Mouse (Mus musculus) liver (tissue): ENCODE measurements around the gene Elp1.

Source experiments
- DNase-seq: peaks from one replicate; pipeline ENCODE4 v3.0.0-alpha.2; 2020; ENCODE audit warnings: mixed read lengths

Gene Elp1

GRCm38 (mm10) chr4:56801907-56802668 lies at the start of gene Elp1, which contains the start of gene Fam206a:
Gene Elp1 (minus strand): TSS chr4:56802331.
Gene Fam206a (plus strand): TSS chr4:56802345.
- DNase-seq: peak; percentile 90

- DNase-seq: peak; percentile 23
Observed at GRCm38 (mm10) chr4:56850724-56851123, 48.6 kb upstream of the Elp1 start.

- no peak for DNase-seq
Observed at GRCm38 (mm10) chr4:56848044-56848443, 45.9 kb upstream of the Elp1 start.

GRCm38 (mm10) chr4:56847400-56847799 lies 45.3 kb upstream of the Elp1 start:
- DNase-seq: no peak

- no peak for DNase-seq
Observed at GRCm38 (mm10) chr4:56845896-56846533, 43.9 kb upstream of the Elp1 start.

- DNase-seq: no peak
Observed at GRCm38 (mm10) chr4:56844911-56845310, 42.8 kb upstream of the Elp1 start.

GRCm38 (mm10) chr4:56843963-56844362 lies 41.8 kb upstream of the Elp1 start:
- no peak for DNase-seq

- DNase-seq: no peak
Observed at GRCm38 (mm10) chr4:56842501-56842900, 40.4 kb upstream of the Elp1 start.

GRCm38 (mm10) chr4:56840297-56840696 lies 38.2 kb upstream of the Elp1 start:
- DNase-seq: no peak

GRCm38 (mm10) chr4:56837661-56838060 lies 35.5 kb upstream of the Elp1 start:
- DNase-seq: no peak

GRCm38 (mm10) chr4:56831998-56832397 lies 29.9 kb upstream of the Elp1 start:
- no peak for DNase-seq

- DNase-seq: no peak
Observed at GRCm38 (mm10) chr4:56831013-56831609, 29.0 kb upstream of the Elp1 start.

GRCm38 (mm10) chr4:56829511-56829921 lies 27.4 kb upstream of the Elp1 start:
- DNase-seq: no peak

GRCm38 (mm10) chr4:56828932-56829331 lies 26.8 kb upstream of the Elp1 start:
- no peak for DNase-seq

GRCm38 (mm10) chr4:56824231-56824630 lies 22.1 kb upstream of the Elp1 start:
- DNase-seq: no peak

GRCm38 (mm10) chr4:56820017-56820550 lies 18.0 kb upstream of the Elp1 start:
- no peak for DNase-seq

GRCm38 (mm10) chr4:56815131-56815530 lies 13.0 kb upstream of the Elp1 start:
- no peak for DNase-seq

GRCm38 (mm10) chr4:56812096-56812495 lies 10.0 kb upstream of the Elp1 start:
- no peak for DNase-seq

- DNase-seq: no peak
Observed at GRCm38 (mm10) chr4:56811642-56812041, 9.5 kb upstream of the Elp1 start.

GRCm38 (mm10) chr4:56809050-56809449 lies 6.9 kb upstream of the Elp1 start:
- no peak for DNase-seq

GRCm38 (mm10) chr4:56802669-56803150 lies 579 bp upstream of the Elp1 start:
- DNase-seq: peak; percentile 5

- DNase-seq: no peak
Observed at GRCm38 (mm10) chr4:56791373-56791772, 10.8 kb downstream of the Elp1 start.

GRCm38 (mm10) chr4:56771065-56771464 lies 31.1 kb downstream of the Elp1 start:
- DNase-seq: no peak

- no peak for DNase-seq
Observed at GRCm38 (mm10) chr4:56768913-56769312, 33.2 kb downstream of the Elp1 start.
